Mouse (Mus musculus): Measurements from ENCODE around the gene Rnf149.

GRCm38 (mm10) chr1:39590193-39590592, 13.0 kb upstream of the Rnf149 start:
- no peak for TF ChIP-seq CTCF (IDR thresholded peaks at IDR 0.05; ENCODE audit: extremely low read depth, insufficient read depth, insufficient read length, insufficient replicate concordance)
- TF ChIP-seq POLR2A (IDR thresholded peaks at IDR 0.05; ENCODE audit: low read depth, low read length): no peak

All from spleen, adult 2 months (tissue).